Mouse (Mus musculus) frontal cortex, adult 2 months (tissue): ENCODE measurements around the gene Abhd2. TPM values are rescaled to one million over a fixed set of nuclear protein-coding genes. Genes with fewer than 3 reads are reported as not detected.

Experiments used
- DNase-seq, 2 experiments: peaks; one replicate each; pipeline ENCODE4 v3.0.0; 2022; ENCODE audit warnings: low spot score in 1 of 2; ENCODE audit errors: extremely low spot score in 1 of 2
- polyA plus RNA-seq: library from polyadenylated mRNA; depleted of rRNA; stranded (reverse); fragments of >200 nt; gene quantifications from 2 replicates; pipeline ENCODE4 v1.2.3, GENCODE M21; 2012

Gene Abhd2
- polyA plus RNA-seq, 1 experiment = 39.2 TPM

GRCm38 (mm10) chr7:79316069-79316695 is 43.2 kb downstream of the Abhd2 start:
- DNase-seq = no peak

DNA sequence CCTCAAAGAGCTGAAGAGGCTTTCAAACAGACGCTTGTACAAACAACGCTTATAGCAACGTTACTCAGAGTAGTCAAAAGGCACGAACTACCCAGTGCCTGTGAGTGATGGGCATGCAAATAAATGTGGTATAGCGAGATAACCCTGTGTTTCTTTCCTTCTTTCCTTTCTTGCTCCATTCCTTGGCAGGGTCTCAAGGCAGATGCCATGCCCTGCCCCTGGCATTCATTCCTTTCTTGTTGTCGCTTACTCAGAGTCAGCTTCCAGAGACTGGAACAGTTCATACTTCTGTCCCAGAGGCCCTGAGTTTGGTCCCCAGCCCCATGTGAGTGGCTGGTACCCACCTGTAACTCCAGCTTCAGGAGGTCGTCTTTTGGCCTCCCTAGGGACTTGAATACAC is 44.6 kb downstream of the Abhd2 start:
- no peak for DNase-seq

DNA sequence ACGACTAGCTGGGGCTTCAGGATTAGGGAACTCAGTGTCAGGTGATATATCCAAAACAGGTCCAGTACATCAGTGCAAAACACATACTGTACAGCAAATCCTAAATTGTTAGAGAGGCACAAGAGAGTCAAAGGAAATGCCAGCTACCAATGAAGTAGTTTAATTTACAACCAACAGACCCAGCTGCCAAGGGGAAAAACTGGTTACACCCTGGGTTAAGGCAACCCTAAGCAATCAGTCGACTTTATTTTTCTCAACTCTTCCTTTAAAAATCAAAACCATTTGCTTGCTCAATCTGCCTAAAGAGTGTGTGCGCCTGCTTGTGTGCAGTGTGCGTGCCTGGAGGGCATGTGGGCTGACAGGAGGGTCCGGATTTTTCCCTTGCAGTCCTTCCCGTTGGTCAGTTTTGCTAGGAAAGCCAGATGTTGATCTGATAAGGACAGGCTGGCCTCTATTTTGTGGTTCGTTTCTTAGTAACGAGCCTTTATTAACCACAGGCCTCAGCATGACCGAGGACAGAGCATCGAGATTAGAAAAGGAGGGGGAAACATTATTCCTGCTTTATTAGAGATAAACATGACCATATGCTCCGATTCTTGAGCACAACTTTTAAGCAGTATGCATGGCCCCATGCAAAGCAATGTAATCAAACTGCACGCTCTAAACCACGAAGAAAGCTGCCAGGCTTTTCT is 45.3 kb downstream of the Abhd2 start:
- DNase-seq = no peak

DNA sequence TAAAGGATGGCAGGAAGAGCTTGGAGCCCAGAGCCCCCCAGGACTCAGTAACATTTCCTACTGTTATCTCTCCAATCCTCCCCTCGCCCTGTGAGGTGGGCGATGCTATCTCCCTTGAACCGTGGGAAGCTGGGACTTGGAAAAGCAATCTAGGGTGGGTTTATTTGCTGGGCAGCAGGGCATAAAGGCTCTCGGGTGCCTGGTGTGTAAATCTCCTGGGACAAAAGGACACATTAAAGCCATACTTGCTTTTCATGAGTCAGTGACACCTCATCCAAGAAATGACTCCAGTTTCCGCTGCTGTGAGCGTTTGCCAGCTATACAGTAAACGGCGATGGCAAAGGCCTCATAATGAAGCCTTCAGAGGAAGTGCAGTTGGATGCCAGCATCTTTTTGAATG is 50.9 kb downstream of the Abhd2 start:
- no peak for DNase-seq

- DNase-seq = no peak
Measured at GRCm38 (mm10) chr7:79328769-79329168, 55.8 kb downstream of the Abhd2 start.

GRCm38 (mm10) chr7:79331197-79331596 is 58.2 kb downstream of the Abhd2 start:
- DNase-seq = no peak

DNA sequence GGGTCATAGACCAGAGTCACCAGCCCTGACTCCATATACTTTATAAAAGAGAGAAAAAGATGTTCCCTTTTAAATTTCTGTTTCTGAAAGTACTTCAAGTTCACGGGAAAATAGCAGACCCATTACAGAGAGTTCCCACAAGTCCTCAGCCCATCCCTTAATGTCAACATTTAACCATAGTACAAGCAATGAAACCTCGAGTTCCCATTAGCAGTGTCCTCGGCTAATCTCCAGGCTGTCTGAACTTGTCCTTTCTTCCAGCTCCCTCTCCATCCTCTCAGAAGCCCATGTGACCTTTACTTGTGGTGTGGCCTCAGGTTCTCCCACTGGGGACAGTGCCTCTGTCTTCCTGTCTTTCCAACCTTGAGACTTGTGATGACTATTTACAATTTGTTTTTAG is 60.4 kb downstream of the Abhd2 start:
- DNase-seq = no peak

DNA sequence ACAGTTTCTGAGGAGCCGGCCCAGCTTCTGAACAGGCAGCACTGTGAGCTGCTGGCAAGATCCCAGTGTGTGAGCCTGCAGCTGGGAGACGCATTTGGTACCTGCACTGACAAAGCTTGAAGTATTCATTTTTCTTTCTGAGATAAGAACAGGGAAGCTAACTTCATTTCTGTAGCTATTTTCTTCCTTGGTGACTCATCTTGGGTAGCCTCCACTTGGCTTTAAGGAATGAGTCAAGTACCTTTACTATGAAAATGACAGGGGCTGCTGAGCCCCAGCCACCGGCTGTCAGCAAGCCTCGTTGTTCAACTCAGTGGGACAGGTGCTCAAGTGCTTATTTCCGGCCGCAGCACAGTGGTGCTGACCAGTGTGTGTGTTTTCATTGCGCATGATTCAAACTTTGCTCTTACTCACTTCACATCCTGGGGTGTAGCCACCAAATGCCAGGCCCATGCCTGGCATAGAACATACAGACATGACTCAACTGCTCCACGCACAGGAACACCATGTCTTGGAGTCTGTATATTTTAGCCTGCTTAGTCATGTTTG is 63.4 kb downstream of the Abhd2 start:
- peak in 1 of 2 experiments; percentile 60 for DNase-seq

GRCm38 (mm10) chr7:79345902-79346301 is 72.9 kb downstream of the Abhd2 start:
- peak in 1 of 2 experiments; percentile 84 for DNase-seq

DNA sequence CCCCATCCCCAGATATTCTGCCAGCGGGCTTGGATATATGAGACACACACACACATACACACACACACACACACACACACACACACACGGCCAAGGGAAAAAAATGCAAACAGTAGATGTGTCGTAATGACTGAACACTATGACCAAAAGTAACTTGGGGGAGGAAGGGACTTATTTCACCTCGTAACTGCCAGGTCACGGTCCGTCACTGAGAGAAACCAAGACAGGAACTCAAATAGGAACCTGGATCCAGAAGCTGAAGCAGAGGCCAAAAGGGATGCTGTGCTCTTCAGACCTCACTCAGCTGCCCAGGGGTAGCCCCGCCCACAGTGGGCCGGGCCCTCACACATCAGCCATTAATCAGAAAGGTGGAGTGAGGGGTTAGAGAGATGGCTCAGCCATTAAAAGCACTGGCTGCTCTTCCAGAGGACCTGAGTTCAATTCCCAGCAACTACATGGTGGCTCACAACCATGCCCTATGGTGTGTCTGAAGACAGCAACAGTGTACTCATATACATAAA is 73.6 kb downstream of the Abhd2 start:
- no peak for DNase-seq

GRCm38 (mm10) chr7:79347108-79347813 is 74.3 kb downstream of the Abhd2 start:
- DNase-seq = peak in 1 of 2 experiments; percentile 55

- DNase-seq = no peak
Measured at GRCm38 (mm10) chr7:79348816-79349215, 75.8 kb downstream of the Abhd2 start.

DNA sequence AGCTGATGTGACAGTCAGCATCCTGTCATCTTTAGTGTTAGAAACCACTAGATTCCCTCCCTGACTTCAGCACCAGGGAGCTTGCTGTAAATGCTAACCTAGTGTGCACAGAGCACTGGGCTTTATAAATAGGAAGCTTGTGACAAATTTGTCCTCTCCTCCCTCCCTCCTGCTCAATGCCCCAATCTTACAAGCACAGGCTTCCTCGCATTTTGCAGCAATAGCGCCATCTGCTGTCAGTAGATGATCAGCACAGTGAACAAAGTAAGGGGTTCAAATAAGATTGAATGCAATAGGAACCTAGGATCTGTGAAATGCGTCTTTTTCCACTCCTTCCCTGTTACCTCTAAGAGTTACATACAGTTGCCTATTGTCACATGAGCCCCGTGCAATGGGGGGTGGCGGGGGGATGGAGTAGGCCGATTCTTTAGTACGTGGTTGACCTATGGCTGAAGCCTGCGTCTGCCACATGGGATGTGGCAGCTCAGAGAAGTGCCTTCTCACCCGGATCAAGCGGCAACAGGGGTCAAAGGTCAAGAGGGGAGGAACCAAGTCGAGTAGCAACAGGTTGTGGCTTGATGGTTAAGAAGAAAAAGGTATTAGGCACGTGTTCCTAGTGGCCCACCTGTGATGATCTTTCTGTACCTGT is 76.9 kb downstream of the Abhd2 start:
- DNase-seq = peak; percentile 87 to 96

DNA sequence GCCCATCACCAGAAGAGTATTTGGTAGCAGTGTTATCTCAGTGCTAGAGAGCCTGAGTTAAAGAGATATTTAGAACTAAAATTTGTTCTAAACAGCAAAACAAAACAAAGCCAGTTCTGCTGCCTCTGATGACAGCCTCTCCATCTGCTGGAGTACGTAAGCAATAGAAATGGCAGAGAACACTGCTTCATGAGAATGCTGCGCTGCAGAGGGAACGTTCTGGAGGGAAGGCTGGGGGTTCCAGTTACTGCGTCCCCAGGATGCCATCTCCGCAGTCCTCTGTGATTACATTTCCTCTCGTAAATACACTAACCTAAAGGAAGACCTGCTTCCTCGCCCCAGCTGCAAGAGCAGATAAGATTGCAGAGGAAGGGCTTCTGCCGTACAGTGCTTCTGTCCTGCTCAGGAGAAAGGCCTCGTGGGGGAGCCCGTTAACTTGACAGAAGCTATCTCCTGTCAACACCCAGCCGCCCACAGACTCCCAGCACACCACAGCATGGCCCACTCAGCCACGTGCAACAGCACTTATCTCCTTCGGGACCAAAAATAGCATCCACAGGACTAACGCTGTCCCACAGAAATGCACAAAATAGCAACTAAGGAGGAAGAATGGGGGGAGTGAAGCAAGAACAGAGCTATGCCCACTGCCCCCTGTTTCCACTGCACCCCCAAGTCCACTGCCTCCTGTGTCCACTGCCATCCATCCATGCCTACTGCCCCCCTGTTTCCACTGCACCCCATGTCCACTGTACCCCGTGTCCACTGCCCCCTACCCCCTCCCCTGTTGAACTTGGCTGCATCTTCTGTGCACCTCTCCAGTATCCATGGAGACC is 85.6 kb downstream of the Abhd2 start:
- DNase-seq = peak; percentile 91 to 94

GRCm38 (mm10) chr7:79359183-79359435 is 86.1 kb downstream of the Abhd2 start:
- no peak for DNase-seq

DNA sequence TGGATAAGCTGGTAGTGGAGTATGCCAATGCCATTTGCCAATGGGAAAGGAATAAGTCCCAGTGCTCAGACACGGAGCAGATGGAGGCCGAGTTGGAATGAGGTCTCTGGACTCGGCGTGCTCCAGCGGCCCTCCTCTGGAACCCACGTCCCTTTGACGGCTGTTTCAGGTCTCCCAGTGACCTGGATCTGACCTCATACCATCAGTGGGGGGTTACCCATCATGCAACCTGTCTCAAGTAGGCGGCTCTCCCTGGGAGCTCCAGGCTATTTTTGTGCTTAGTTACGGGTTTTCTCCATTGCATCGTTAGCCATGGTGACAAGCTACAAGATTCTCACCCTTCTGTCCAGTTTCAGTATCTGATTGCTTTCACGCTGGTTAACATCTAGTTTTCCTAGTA is 87.1 kb downstream of the Abhd2 start:
- peak in 1 of 2 experiments; percentile 57 for DNase-seq

DNA sequence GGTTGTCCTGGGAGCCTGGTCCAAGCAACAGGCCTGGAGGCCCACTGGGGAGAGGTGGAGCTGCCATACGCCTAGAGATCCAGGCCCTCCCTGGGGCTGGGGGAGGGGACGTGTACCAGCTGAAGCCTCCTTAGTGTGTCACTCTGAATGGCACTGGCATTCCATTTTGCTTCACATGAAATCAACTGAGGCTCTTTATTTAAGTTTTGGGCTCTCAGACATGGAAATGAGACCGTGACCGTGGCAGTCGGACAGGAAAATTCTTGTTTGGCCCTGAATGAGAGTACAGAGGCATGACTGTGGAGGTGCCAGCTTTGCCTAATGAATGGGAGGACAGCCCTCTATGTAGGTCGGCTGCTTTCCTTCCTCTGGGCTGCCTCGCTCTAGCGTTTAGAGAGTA is 89.2 kb downstream of the Abhd2 start:
- peak; percentile 49 to 57 for DNase-seq

DNA sequence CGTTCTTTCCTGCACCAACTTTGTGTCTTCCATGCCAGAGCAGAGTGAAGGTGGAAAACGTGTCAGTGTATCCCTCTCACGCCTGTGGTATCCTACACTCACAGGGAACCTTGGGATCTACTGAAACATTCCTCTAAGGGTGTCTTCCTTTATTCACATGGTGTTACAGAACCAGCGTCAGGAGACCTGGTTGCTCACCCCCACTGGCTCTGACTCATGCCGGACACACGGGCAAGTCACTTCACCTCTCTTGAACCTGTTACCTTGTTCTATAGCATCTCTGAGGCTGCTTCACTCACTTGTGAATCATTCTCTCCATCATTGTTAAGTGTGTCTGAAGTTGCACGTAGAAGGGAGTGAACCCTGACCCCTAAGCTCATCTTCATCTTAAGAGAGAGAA is 89.8 kb downstream of the Abhd2 start:
- DNase-seq = no peak

- peak; percentile 58 to 64 for DNase-seq
Measured at GRCm38 (mm10) chr7:79363370-79364043, 90.5 kb downstream of the Abhd2 start.

DNA sequence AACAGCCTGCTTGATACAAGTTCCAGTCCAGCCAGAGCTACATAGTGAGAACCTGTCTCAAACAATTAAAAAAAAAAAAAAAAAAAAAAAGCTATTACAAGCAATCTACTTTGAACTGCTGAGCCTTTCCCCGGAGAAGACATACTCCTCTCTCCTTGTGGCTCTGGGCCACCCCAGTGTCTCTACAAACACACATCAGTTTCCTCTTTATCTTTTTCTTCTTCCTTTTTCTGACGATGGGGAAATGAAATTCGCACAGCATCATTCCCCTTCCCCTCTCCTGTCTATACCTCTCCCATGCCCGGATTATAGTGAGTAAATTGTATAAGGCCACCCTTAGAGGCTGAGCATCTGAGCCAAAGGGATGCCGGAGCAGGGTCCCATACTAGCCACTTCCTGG is 95.7 kb downstream of the Abhd2 start:
- DNase-seq = no peak
